1 mouse cellular context compared by ENCODE assay signal in genomic region chr5:75931458-75931857, GRCm38 (mm10). TPM values are rescaled to one million over a fixed set of nuclear protein-coding genes. Genes with fewer than 3 reads are reported as not detected.
"Had no signal": no experiment of that assay in that cellular context is flagged by ENCODE, and none has a peak within 500 bp of the region (broad histone marks: within the 10 kb centered on the region; RNA-seq: fewer than 3 reads in every experiment).

No protein-coding gene starts in this region.

RNA-seq across cellular contexts. Expression of gene Kdr, which starts 46.8 kb away (rescaled TPM):
- polyA plus RNA-seq: myocyte had no signal
